Mouse (Mus musculus) limb, embryonic 12.5 days (tissue): ENCODE measurements around the gene Dguok. TPM values are rescaled to one million over a fixed set of nuclear protein-coding genes. Genes with fewer than 3 reads are reported as not detected.

Experiments
- ATAC-seq: fragments of 200-750 bp; cut with Nextera tagmentation; 2 replicates; pipeline ENCODE4 v1.8.0; 2017; ENCODE audit warnings: low read depth, moderate TSS enrichment; ENCODE audit not compliant: insufficient number of reproducible peaks, insufficient read depth, low FRiP score, low TSS enrichment
- H3K27ac ChIP-seq: fragments of 300-500 bp; sonication (generic); 2 replicates; pipeline ENCODE4 v1.5.1; 2016; ENCODE audit warnings: mild to moderate bottlenecking, moderate library complexity
- H3K27me3 ChIP-seq: fragments of 300-500 bp; sonication (generic); 2 replicates; pipeline ENCODE4 v1.6.1; 2016; ENCODE audit warnings: mild to moderate bottlenecking, moderate library complexity
- H3K36me3 ChIP-seq: fragments of 300-500 bp; sonication (generic); 2 replicates; pipeline ENCODE4 v1.6.1; 2016; ENCODE audit warnings: mild to moderate bottlenecking, moderate library complexity
- H3K4me1 ChIP-seq: fragments of 300-500 bp; sonication (generic); replicated peaks from 2 replicates; pipeline ENCODE4 v1.6.1; 2016
- H3K4me2 ChIP-seq: fragments of 300-500 bp; sonication (generic); 2 replicates; pipeline ENCODE4 v1.6.1; 2016; ENCODE audit warnings: mild to moderate bottlenecking, moderate library complexity
- H3K4me3 ChIP-seq: fragments of 300-500 bp; sonication (generic); replicated peaks from 2 replicates; pipeline ENCODE4 v1.5.1; 2016; ENCODE audit warnings: mild to moderate bottlenecking
- H3K9ac ChIP-seq: fragments of 300-500 bp; sonication (generic); replicated peaks from 2 replicates; pipeline ENCODE4 v1.6.1; 2016; ENCODE audit warnings: mild to moderate bottlenecking, moderate library complexity
- H3K9me3 ChIP-seq: fragments of 300-500 bp; sonication (generic); 2 replicates; pipeline ENCODE4 v1.6.1; 2016; ENCODE audit warnings: mild to moderate bottlenecking, moderate library complexity
- WGBS: fragments of 180-500 bp; shearing (Covaris S2); methylation state at CpG from one replicate; pipeline ENCODE4 v1.1.7; 2016; 5-methylcytosine and 5-hydroxymethylcytosine counted together
- polyA plus RNA-seq: library from polyadenylated mRNA; unstranded; fragments of >200 nt; fragmentation: Nextera tagmentation; extraction: Ambion mirVana; gene quantifications from 2 replicates; pipeline ENCODE4 v1.2.1, GENCODE M21; 2016

Dguok gene
- polyA plus RNA-seq, 1 experiment from 2014 or later: 77.8 TPM

DNA sequence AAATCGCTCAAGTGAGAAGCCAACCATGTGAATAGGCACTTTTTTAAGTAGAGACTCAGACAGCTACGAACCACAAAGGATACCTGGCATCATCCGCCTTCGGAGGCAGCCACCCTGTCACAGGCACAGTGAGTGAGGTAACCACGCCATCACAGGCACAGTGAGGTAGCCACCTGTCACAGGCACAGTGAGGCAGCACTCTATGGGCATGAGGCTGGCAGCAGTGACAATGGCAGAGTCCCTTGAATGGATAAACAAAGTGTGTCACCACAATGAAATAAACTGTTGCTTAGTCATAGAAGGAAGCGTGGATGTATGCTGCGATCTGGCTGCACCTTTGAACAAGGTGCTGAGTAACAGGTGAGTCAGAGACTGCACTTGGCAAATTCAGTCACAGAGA is 28.1 kb downstream of the Dguok start:
- 95% methylated on average over 7 of the region's 7 CpGs for WGBS
- Histone ChIP-seq H3K36me3 (peaks cover 54% of the 10 kb centered on the region), H3K4me3 (no peak overlapping the region), H3K9ac (no peak overlapping the region), H3K4me1 (no peaks in the 10 kb centered on the region), H3K9me3 (no peaks in the 10 kb centered on the region), H3K27ac (no peak overlapping the region), H3K27me3 (no peaks in the 10 kb centered on the region), H3K4me2 (no peak overlapping the region)
- ATAC-seq: no peak

DNA sequence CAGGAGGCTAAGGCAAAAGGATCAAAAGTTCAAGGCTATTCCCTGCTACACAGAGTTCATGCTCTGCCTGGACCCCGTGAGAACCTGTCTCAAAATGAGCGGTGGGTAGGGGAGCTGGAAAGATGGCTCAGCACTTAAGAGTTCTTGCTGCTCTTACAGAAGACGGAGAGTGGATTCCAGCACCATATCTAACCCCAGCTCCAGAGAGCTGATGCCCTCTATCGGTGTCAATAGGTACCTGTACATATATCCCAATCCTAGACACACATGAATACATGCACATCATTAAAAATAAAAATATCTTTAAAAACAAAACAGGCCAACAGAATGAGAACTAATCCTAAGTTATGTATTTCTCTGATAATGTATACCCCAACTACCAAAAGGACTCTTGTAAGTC is 28.6 kb downstream of the Dguok start:
- H3K4me3 ChIP-seq: no peak overlapping the region
- no peak overlapping the region for H3K4me2 ChIP-seq
- no peaks in the 10 kb centered on the region for H3K4me1 ChIP-seq
- no peaks in the 10 kb centered on the region for H3K9me3 ChIP-seq
- no peak for ATAC-seq
- H3K27me3 ChIP-seq: no peaks in the 10 kb centered on the region
- no peak overlapping the region for H3K27ac ChIP-seq
- 69% methylated on average over 4 of the region's 4 CpGs for WGBS
- peaks cover 53% of the 10 kb centered on the region for H3K36me3 ChIP-seq
- no peak overlapping the region for H3K9ac ChIP-seq

DNA sequence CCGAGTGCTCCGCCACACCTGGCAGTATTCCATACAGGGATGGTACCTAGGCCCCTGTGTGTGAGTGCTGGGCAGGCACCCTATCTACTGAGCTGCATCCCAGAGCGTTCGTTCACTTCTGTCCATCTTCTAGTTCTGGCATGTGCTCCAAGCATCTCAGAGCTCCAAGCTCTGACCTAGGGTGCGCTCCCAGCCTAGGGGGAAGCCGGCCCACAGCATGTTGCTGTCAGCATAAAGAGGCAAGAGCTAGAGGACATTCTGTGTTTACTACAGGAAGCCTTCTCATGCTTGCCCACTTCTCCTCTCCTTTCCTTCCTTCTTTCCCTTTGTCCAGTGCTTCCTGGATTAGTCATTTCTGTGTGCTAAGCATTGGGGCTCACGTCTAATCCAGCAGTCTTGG is 31.3 kb downstream of the Dguok start:
- H3K9ac ChIP-seq: no peak overlapping the region
- H3K27me3 ChIP-seq: no peaks in the 10 kb centered on the region
- WGBS: 85% methylated on average over 7 of the region's 7 CpGs
- no peaks in the 10 kb centered on the region for H3K4me1 ChIP-seq
- H3K27ac ChIP-seq: no peak overlapping the region
- no peak overlapping the region for H3K4me3 ChIP-seq
- no peak overlapping the region for H3K4me2 ChIP-seq
- H3K36me3 ChIP-seq: peaks cover 27% of the 10 kb centered on the region
- H3K9me3 ChIP-seq: no peaks in the 10 kb centered on the region
- ATAC-seq: no peak

DNA sequence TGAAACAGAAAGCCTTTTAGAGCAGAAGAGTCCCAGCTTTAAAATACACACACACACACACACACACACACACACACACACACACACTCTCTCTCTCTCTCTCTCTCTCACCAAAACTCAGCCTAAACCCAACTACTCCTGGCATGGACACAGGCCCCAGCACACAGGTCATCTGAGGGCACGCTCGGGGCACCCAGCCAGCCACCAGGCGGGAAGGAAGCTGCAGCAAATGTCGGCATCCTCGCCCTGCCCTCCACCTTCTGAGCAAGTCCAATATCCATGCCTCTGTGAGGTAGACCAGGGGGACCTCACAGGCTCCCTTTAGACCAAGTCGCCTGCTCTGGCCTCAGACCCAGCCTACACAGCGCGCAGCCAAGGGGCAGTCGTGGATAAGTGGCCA is 33.5 kb downstream of the Dguok start:
- Histone ChIP-seq H3K4me1 (no peaks in the 10 kb centered on the region), H3K9ac (no peak overlapping the region), H3K27ac (no peak overlapping the region), H3K4me2 (no peak overlapping the region), H3K9me3 (no peaks in the 10 kb centered on the region), H3K27me3 (no peaks in the 10 kb centered on the region), H3K4me3 (no peak overlapping the region), H3K36me3 (0 out of 2 replicates have a peak, but pooled peaks cover 6% of the 10 kb centered on the region)
- ATAC-seq: no peak
- 78% methylated on average over 9 of the region's 9 CpGs for WGBS

DNA sequence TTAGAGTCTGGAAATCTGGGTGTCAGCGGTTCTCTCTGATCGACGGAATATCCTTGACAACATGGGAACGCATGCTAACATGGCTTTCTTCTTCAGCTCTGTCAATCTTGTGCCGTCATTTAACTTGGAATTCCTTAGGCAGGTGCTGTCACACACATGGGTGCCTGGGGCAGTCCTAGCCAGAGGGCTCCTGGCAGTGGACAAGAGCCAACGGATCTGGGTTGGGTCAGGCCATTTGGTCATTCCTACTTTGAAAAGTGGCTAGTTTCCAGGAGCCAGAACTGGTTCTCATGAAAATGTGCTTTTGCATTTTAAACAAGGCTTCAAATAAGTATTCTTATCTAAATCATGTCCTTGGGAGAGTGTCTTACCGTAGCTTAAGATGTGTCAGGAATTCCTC is 35.0 kb downstream of the Dguok start:
- Histone ChIP-seq H3K4me3 (no peak overlapping the region), H3K27me3 (no peaks in the 10 kb centered on the region), H3K4me1 (no peaks in the 10 kb centered on the region), H3K9me3 (no peaks in the 10 kb centered on the region), H3K27ac (no peak overlapping the region), H3K4me2 (no peak overlapping the region), H3K9ac (no peak overlapping the region), H3K36me3 (0 out of 2 replicates have a peak, but pooled peaks cover 3% of the 10 kb centered on the region)
- WGBS: 91% methylated on average over 7 of the region's 7 CpGs
- no peak for ATAC-seq

DNA sequence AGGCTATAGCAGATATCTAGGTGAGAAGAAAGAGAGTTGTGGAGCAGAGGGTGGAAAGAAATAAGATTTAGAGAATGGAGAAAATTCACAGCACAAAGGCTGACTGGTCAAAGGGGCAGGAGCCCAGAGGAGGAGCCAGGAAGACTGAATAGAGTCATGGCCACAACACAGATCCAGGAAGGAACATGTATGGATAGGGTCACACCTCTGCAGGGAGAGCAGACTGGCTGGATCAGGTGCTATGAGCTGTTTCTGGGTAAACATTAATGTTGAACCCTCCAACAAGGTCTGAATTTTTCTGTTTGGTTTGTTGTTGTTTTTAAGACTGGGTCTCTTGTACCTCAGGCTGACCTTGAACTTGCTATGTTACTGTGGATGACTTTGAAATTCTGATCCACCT is 42.8 kb downstream of the Dguok start:
- H3K4me3 ChIP-seq: no peak overlapping the region
- ATAC-seq: no peak

DNA sequence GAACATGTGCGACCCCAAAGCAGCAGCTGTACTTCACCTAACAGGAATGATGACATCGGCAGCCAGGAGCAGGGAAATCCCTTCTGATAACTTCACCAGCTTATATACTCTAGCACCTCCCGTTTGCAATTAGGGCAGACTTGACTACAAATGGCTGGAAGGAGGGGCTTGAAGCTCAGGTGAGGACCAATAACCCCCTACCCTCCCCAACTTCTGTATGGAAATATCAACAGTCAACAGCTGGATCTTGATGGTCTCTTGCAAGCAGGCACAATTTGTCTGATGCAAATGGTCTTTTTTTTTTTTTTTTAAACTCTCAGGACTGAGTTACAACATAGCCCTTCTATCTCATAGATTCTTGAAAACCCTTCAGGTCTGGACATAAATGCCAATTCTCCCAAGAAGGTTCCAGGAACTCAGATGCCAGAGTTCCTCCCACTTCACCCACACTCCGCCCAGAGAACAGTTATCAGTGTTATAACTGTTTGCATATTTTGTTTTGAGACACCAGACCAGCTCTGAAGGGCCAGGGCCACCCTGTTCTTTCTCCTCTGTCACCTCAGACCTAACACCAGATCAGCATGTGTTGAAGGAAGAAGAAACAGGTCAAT is 47.6 kb downstream of the Dguok start, which contains the start of gene Tet3:
TSS of gene Tet3 (minus strand) at position 51 of the 611 bp plus-strand sequence.
- 61% methylated on average over 4 of the region's 4 CpGs for WGBS
- no peak within 1 kb of the TSS for H3K4me3 ChIP-seq
- no peak within 1 kb of the TSS for H3K9ac ChIP-seq
- peaks cover 34% of the 10 kb centered on the region for H3K4me1 ChIP-seq
- no peaks in the 10 kb centered on the region for H3K36me3 ChIP-seq
- H3K4me2 ChIP-seq: no peak within 1 kb of the TSS
- no peaks in the 10 kb centered on the region for H3K9me3 ChIP-seq
- H3K27ac ChIP-seq: no peak within 1 kb of the TSS
- H3K27me3 ChIP-seq: no peaks in the 10 kb centered on the region
- no peak for ATAC-seq

More for the DNA sequence above, 42.8 kb downstream of the Dguok start:
- H3K27me3 ChIP-seq: no peaks in the 10 kb centered on the region
- H3K36me3 ChIP-seq: no peaks in the 10 kb centered on the region
- no peak overlapping the region for H3K27ac ChIP-seq
- peaks cover 12% of the 10 kb centered on the region for H3K4me1 ChIP-seq
- no peaks in the 10 kb centered on the region for H3K9me3 ChIP-seq
- H3K4me2 ChIP-seq: no peak overlapping the region
- no peak overlapping the region for H3K9ac ChIP-seq

DNA sequence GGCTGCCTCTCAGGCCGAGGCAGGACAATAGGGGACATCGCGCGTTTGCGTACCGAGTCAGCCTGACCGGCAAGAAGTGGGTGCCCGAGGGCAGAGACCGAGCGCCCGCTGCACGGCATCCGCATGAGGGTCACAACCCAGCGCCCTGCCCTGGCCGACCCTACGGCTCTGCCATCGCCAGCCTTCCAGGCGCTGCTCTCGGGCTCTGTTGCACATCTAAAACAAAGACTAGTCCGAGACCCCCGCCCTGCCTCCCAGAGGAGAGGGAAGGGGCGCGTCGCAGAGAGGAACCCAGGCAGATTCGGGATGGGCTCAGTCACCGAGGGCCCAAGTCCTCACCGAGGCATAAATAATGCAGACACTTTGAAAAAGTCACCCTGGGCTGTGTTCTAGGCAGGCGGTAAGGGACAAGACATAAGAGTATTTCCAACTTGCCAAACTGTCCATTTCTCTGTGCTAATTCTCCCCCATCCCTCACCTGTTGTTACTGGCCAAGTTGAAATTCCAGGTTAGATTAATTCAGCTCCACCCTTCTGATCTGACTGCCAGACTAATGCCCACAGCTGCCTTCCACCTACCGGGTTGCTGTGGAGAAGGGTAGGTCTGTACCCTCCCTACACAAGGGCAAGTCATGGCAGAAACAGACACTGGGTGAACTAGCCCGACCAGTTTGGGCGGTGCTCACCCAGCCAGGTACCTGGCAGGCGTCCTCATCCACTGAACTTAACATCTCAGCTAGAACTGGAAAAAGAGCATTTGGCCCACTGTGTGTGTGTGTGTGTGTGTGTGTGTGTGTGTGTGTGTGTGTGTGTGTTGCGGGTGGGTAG is 49.6 kb downstream of the Dguok start:
- Histone ChIP-seq H3K4me2 (peak overlapping the region; percentile 92), H3K4me3 (peak overlapping the region; percentile 88), H3K27ac (peak overlapping the region; percentile 98), H3K36me3 (0 out of 2 replicates have a peak, but pooled peaks cover 8% of the 10 kb centered on the region), H3K9ac (peak overlapping the region; percentile 98), H3K9me3 (no peaks in the 10 kb centered on the region), H3K27me3 (no peaks in the 10 kb centered on the region), H3K4me1 (peaks cover 52% of the 10 kb centered on the region)
- ATAC-seq: peak; percentile 9; the same call in 1 of the 2 replicates
- 3% methylated on average over 32 of the region's 33 CpGs for WGBS

DNA sequence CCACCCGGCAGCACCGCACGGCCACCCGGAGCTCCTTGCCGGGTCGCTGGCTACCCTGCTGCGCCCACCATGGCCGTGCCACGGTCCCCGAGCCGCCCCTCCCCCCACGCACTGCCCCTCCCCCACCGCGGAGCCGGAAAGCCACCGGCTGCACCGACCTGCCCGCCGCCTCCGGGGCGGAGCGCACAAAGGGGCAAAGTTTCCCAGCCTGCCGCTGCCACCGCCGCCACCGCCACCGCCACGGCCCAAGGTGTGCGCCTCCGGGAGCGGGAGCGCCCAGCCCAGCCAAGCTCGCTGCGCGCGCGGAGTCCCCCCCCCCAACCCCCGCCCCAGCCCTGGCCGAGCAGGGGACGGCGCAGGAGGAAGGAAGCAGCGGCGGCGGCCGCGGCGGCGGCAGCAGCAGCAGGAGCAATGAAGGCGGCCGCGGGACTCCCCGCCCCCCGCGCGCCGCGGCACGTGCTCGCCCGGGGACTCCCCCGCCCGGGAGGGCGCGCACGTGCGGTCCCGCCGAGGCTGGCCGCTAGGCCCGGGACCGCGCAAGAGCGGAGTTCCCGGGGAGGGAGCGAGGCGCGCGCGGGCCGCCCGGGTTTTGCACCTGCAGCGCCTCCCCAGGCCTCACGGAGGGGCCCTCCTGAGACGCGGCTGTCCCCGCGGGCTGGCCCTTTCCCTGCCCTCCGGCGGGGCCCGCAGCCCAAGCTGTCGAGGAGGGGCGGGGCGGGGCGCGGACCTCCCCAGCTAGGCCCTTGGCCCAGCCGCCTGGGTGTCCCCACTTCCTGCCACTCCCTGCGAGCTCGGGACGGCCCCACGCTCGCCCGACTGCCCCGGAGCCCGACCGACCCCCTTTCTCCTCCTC is 50.4 kb downstream of the Dguok start:
- ATAC-seq: peak; percentile 33
- peak overlapping the region; percentile 98 for H3K9ac ChIP-seq
- peak overlapping the region; percentile 88 for H3K4me3 ChIP-seq
- H3K4me2 ChIP-seq: peak overlapping the region; percentile 92
- H3K9me3 ChIP-seq: no peaks in the 10 kb centered on the region
- no peaks in the 10 kb centered on the region for H3K27me3 ChIP-seq
- peaks cover 12% of the 10 kb centered on the region for H3K36me3 ChIP-seq
- WGBS: under 1% methylated on average over 76 of the region's 105 CpGs
- H3K4me1 ChIP-seq: peaks cover 60% of the 10 kb centered on the region
- peak overlapping the region; percentile 98 for H3K27ac ChIP-seq

DNA sequence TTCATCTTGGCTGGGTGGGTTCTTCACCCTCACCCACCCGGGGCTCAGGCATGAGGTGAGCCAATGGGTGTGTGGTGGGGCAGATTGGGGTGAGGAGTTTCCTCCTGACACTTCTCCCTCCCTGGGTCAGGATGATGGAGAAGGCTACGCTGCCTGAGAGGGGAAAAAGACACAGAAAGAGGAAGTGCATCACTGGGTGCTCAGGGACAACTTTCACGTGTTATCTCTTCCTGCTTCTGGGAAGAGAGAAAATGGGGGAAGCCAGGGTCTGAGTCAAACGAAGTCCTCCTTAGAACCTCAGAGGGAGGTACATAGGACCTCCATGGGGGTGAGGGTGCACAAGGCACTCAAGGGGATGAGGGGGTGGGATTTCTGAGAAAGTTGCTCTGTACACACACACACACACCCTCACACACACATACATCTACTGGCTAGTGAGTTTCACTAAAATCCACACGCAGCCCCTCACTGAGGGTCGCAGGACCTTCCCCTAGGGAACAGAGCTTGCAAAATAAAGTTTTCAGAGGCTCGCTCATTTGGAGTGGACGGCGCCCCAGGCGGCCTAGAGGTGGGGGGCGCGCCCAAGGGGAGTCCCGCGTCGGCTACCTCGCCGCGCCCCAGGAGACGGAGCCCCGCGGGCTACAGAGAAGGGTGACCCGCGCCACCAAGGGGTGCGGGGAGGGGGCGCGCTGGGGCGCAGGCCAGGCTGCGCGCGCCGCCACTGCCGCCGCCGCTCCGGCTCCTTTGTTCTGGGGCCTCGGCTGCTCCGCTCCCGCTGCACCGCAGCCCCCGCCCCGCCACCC is 51.2 kb downstream of the Dguok start:
- H3K4me1 ChIP-seq: peaks cover 69% of the 10 kb centered on the region

More for the DNA sequence above, 51.2 kb downstream of the Dguok start:
- Histone ChIP-seq H3K9me3 (no peaks in the 10 kb centered on the region), H3K27ac (peak overlapping the region; percentile 98), H3K36me3 (peaks cover 19% of the 10 kb centered on the region), H3K4me2 (peak overlapping the region; percentile 92), H3K27me3 (no peaks in the 10 kb centered on the region), H3K9ac (peak overlapping the region; percentile 98), H3K4me3 (peak overlapping the region; percentile 88)
- WGBS: 2% methylated on average over 37 of the region's 41 CpGs
- peak; percentile 61 for ATAC-seq
